Mouse (Mus musculus): Measurements from ENCODE around the gene AC161166.1. TPM values are rescaled to one million over a fixed set of nuclear protein-coding genes. Genes with fewer than 3 reads are reported as not detected.

Gene AC161166.1
- total RNA-seq (2023), result not detected

GRCm38 (mm10) chr7:24512355-24512754, at the start of gene AC161166.1:
Gene AC161166.1, minus strand, starts transcription at chr7:24512455.

GRCm38 (mm10) chr7:24546068-24546614, 33.9 kb upstream of the AC161166.1 start, which contains the start of the genes Pinlyp and Xrcc1:
Gene Pinlyp, minus strand, starts transcription at chr7:24546118.
Gene Xrcc1, plus strand, starts transcription at chr7:24546289.

GRCm38 (mm10) chr7:24530062-24530931, 18.0 kb upstream of the AC161166.1 start, which contains the start of gene Irgq:
Gene Irgq, plus strand, starts transcription at chr7:24530689.

DNA sequence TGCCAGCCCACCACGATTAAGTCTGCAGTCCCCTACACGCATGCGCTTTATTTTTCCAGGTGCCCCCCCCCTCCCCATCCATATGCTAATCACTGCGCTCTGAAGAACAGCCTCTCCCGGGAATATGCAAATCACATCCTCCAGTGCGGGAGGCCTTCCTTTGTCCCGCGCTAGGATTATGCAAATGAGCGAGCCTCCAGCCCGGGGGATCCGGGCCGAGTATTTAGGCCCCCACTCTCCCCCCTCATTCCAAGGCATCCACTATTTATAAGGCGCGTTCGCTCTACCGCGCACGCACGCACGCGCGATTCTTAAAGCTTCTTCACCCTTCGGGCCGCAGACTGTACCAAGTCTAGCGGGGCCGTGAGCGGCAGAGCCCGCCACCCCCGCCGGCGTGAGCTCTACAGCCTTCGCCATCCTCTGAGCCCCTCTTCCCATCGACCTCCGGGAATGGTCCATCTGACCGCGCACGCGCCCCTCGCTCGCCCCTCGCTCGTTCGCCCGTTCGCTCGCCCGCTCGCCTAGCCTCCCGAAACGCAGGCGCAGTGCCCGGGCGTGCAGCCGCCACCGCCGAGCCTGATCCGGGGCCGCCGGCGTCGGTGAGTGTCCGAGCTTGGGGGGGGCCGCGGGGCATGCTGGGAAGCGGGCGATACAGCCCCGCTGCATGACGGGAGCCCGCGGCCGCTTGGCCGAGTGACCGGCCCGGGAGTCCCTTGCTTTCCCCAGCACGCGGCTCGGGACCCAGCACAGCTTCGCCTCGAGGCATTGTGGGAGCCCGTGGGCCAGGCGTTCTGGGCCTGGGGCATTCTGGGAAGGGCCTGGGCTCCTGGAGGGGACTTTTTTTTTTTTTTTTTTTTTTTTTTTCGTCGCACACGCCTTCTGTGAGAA, 5.2 kb downstream of the AC161166.1 start, which contains the start of gene Zfp428:
TSS of gene Zfp428 (plus strand) at position 169 of the 888 bp plus-strand sequence.

DNA sequence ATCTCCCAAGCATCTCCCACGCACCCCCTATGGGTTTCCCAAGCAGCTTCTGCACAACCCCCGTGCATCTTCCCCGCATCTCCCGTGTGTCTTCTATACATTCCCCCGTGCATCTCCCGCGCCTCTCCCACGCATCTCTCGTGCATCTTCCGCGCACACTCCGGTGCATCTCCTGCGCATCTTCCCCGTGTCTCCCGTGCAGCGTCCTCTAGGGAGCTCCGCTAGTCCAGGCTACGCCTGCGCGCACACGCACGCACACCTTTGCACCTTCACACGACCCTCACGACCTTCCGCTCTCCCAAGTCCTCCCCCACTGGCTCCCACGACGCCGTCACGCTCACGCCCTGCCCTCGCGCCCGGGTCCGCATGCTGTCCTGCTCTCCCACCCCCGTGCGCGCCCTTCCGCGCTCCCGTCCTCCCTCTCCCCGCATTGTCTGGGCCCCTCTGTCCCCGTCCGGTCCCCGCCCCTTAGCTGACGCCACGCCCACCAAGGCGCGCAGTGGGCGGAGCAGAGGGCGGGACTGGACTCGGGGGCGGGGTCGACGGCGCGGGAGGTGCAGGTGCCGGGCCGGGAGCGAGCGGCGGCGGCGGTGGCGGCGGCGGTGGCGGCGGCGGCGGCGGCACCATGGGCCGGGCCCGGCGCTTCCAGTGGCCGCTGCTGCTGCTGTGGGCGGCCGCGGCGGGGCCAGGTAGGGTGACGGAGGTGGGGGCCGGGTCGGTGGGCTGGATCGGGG, 30.6 kb downstream of the AC161166.1 start, which contains the start of gene Cadm4:
TSS of gene Cadm4 (plus strand) at position 550 of the 734 bp plus-strand sequence.

GRCm38 (mm10) chr7:24462388-24463319, 49.6 kb downstream of the AC161166.1 start, which contains the start of gene Plaur:
Gene Plaur, plus strand, starts transcription at chr7:24462484.

Other genes with a start within 250 kb of the AC161166.1 start
- 1 to 10 TPM; 1.8 to 2.8 TPM for gene Zfp93, start 242.0 kb downstream of the AC161166.1 start, total RNA-seq (2023)
- 10 to 100 TPM; 13.8 to 15.5 TPM for gene Zfp61, start 211.2 kb downstream of the AC161166.1 start, total RNA-seq (2023)
- gene Zfp94, start 195.8 kb downstream of the AC161166.1 start, total RNA-seq (2023), result 1 to 10 TPM; 6.0 to 6.6 TPM
- gene Tescl, start 178.5 kb downstream of the AC161166.1 start, total RNA-seq (2023), result not detected
- gene Lypd5, start 163.3 kb downstream of the AC161166.1 start, total RNA-seq (2023), result not detected
- gene Kcnn4, start 142.2 kb downstream of the AC161166.1 start, total RNA-seq (2023), result 100 to 1,000 TPM; 172 to 196 TPM
- gene Smg9, start 112.8 kb downstream of the AC161166.1 start, total RNA-seq (2023), result 100 to 1,000 TPM; 117 to 120 TPM
- gene Irgc1, start 60.2 kb downstream of the AC161166.1 start, total RNA-seq (2023), result 10 to 100 TPM in 1 of 2 experiments, 1 to 10 TPM in 1; 5.4 to 11.9 TPM
- 100 to 1,000 TPM; 116 to 136 TPM for gene Plaur, start 50.0 kb downstream of the AC161166.1 start, total RNA-seq (2023)
- under 1 TPM in 1 of 2 experiments, not detected in 1; 0.26 TPM for gene Cadm4, start 30.4 kb downstream of the AC161166.1 start, total RNA-seq (2023)
- gene Zfp428, start 5.4 kb downstream of the AC161166.1 start, total RNA-seq (2023), result 1 to 10 TPM in 1 of 2 experiments, under 1 TPM in 1; 0.90 to 1.2 TPM
- gene Irgq, start 18.2 kb upstream of the AC161166.1 start, total RNA-seq (2023), result 10 to 100 TPM; 13.3 to 14.4 TPM
- gene Pinlyp, start 33.7 kb upstream of the AC161166.1 start, total RNA-seq (2023), result not detected
- 10 to 100 TPM; 55.1 to 56.1 TPM for gene Xrcc1, start 33.8 kb upstream of the AC161166.1 start, total RNA-seq (2023)
- gene Ethe1, start 75.1 kb upstream of the AC161166.1 start, total RNA-seq (2023), result 1 to 10 TPM; 4.1 to 7.9 TPM
- not detected for gene Zfp575, start 75.2 kb upstream of the AC161166.1 start, total RNA-seq (2023)
- gene Phldb3, start 98.3 kb upstream of the AC161166.1 start, total RNA-seq (2023), result 1 to 10 TPM; 7.5 to 9.4 TPM
- not detected for gene Lypd3, start 124.1 kb upstream of the AC161166.1 start, total RNA-seq (2023)
- not detected for gene Tex101, start 164.2 kb upstream of the AC161166.1 start, total RNA-seq (2023)
- not detected for gene BC049730, start 196.8 kb upstream of the AC161166.1 start, total RNA-seq (2023)
- gene Gm4763, start 214.5 kb upstream of the AC161166.1 start, total RNA-seq (2023), result not detected
- under 1 TPM; 0.33 to 0.38 TPM for gene Cd177, start 247.9 kb upstream of the AC161166.1 start, total RNA-seq (2023)

Data from T-cell, adult 66 days (primary cell).